Mouse (Mus musculus): ENCODE data around the gene Irx5.

Irx5 gene

GRCm38 (mm10) chr8:92360083-92360861 lies 2.8 kb downstream of the Irx5 start:
- DNase-seq (ENCODE audit: low spot score), result peak; percentile 54

- peak; percentile 79 for DNase-seq (ENCODE audit: low spot score)
Observed at GRCm38 (mm10) chr8:92361546-92362351, 4.3 kb downstream of the Irx5 start.

GRCm38 (mm10) chr8:92362396-92363115 lies 5.1 kb downstream of the Irx5 start:
- DNase-seq (ENCODE audit: low spot score), result peak; percentile 64

- DNase-seq (ENCODE audit: low spot score), result peak; percentile 51
Observed at GRCm38 (mm10) chr8:92363217-92364147, 6.1 kb downstream of the Irx5 start.

GRCm38 (mm10) chr8:92364148-92364775 lies 6.8 kb downstream of the Irx5 start:
- DNase-seq (ENCODE audit: low spot score), result peak; percentile 78

- peak; percentile 54 for DNase-seq (ENCODE audit: low spot score)
Observed at GRCm38 (mm10) chr8:92364776-92365240, 7.4 kb downstream of the Irx5 start.

GRCm38 (mm10) chr8:92365241-92365943 lies 8.0 kb downstream of the Irx5 start:
- DNase-seq (ENCODE audit: low spot score), result peak; percentile 47

GRCm38 (mm10) chr8:92365944-92366735 lies 8.7 kb downstream of the Irx5 start:
- DNase-seq (ENCODE audit: low spot score), result peak; percentile 57

GRCm38 (mm10) chr8:92366736-92367267 lies 9.4 kb downstream of the Irx5 start:
- peak; percentile 56 for DNase-seq (ENCODE audit: low spot score)

GRCm38 (mm10) chr8:92379524-92379923 lies 22.1 kb downstream of the Irx5 start:
- no peak for DNase-seq (ENCODE audit: low spot score)

GRCm38 (mm10) chr8:92380571-92380970 lies 23.1 kb downstream of the Irx5 start:
- DNase-seq (ENCODE audit: low spot score), result peak; percentile 32

GRCm38 (mm10) chr8:92387893-92388292 lies 30.5 kb downstream of the Irx5 start:
- DNase-seq (ENCODE audit: low spot score), result no peak

- DNase-seq (ENCODE audit: low spot score), result no peak
Observed at GRCm38 (mm10) chr8:92404218-92404617, 46.8 kb downstream of the Irx5 start.

GRCm38 (mm10) chr8:92408092-92408491 lies 50.7 kb downstream of the Irx5 start:
- DNase-seq (ENCODE audit: low spot score), result no peak

GRCm38 (mm10) chr8:92413583-92413982 lies 56.2 kb downstream of the Irx5 start:
- DNase-seq (ENCODE audit: low spot score), result no peak

- DNase-seq (ENCODE audit: low spot score), result no peak
Observed at GRCm38 (mm10) chr8:92420666-92421065, 63.2 kb downstream of the Irx5 start.
